Mouse (Mus musculus) adrenal gland, adult 8-10 months (tissue): ENCODE results near the gene Lpar1. TPM values are rescaled to one million over a fixed set of nuclear protein-coding genes. Genes with fewer than 3 reads are reported as not detected.

Experiments used
- DNase-seq: peaks from one replicate; pipeline ENCODE4 v3.0.0; 2022
- total RNA-seq, 4 experiments: library from RNA; stranded (reverse); gene quantifications; 2 replicates each; pipeline ENCODE4 v1.2.4; 2022

Lpar1 gene
- total RNA-seq, 4 experiments from 2014 or later: 18.1 to 34.1 (median 27.7) TPM

DNA sequence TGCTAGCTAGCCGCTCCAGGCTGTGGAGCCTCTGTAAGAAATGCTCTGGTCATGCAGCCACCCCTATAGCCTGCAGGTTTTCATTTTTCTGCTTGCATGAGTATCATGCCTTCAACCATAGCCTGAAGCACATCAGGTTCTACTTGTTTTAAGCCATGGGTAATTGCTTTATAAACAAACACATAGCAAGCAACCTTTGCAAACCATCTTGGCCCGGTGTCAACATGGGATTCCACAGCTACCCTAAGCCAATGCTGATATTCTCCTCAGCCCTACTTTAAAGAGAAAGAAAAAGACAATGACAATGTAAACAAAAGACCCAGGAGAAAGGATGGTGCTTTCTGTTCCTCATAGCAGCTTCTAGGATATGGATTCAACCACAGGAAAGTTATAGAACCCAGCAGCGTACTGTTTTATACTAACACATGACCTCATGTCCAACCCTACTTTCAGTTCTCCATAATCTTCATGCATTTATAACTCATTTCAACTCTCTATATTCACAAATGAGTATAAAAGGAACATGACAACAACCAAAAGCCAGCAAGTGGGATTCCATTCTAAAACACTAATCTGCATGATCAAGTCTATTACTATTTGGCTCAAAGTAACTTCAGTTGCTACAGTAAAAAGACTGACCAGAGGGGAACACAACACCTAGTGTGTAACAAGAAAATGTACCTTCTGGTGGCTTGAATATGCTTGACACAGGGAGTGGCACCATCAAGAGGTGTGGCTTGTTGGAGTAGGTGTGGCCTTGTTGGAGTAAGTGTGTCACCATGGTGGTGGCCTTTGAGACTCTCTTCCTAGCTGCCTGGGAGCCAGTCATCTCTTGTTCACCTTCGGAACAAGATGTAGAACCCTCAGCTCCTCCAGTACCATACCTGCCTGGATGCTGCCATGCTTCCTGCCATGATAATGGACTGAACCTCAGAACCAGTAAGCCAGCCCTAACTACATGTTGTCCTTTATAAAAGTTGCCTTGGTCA is 46.9 kb downstream of the Lpar1 start:
- DNase-seq: no peak

DNA sequence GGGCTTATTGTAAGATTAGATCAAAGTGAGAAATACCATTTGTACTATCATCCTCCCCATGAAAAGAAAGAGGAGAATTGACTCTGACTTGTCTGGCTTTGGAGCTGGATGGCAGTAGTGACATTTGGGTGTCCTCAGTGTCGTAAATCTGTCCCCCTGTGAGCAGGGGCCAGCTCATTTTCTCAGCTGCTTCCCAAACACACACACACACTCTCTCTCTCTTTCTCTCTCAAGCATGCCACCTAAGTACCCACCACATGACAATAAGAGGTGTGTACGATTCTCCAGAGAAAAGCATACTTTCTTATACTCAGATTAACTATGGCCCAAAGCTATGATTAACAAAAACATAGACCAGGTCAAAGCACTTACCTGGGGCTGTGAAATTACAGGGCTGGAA is 49.4 kb downstream of the Lpar1 start:
- DNase-seq: no peak

DNA sequence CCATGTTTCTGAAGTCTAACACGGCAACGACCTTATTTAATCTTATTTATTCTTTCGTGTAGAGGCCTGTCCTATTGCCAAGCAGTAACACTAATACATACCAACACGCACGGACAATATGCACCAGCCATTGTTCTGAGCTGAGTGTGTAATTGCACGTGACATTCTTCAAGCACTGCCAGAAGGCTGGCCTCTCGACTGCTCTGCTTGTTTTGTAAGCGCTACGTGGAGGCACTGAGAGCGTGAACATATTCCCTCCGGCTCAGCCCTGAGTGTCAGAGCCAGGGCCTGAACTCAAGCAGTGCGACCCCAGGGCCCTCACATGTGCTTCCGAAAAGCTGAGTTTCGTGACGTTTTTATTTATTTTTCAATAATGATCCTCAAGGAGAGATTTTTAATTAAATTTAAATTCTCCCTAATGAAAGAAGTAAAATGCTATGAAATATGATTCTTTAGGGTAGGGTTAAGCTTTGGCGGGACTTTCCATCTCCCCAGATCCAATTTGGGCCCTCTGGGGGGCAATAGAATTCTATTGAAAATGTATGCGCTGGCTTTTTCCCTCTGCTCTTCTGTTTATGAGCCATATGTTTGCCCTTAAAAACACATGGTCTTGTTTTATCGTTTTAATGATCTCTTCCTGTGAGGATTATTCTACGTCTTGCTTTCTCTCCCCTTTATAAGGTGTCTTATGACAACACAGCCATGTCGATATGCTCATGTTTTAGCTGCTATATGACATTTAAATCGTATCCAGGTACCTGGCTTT is 52.5 kb downstream of the Lpar1 start:
- no peak for DNase-seq

DNA sequence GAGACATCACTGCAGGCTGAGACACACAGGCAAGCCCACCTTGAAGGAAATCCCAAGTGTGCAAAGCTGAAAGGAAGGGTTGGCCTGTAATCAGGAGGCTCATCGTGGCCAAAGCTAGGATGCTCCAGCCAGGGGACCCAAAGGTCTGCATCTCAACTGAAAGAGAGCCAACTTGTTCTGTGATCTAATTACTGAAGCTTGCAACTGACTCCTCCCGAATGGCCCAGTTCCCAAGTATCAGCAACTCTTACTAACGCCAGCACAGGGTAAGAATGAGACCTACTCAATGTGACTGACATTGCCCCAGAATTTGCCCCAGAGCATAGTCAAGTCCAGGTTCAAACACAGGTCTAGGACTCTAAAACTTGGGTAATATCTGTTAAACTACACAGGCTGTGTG is 53.9 kb downstream of the Lpar1 start:
- DNase-seq: no peak

DNA sequence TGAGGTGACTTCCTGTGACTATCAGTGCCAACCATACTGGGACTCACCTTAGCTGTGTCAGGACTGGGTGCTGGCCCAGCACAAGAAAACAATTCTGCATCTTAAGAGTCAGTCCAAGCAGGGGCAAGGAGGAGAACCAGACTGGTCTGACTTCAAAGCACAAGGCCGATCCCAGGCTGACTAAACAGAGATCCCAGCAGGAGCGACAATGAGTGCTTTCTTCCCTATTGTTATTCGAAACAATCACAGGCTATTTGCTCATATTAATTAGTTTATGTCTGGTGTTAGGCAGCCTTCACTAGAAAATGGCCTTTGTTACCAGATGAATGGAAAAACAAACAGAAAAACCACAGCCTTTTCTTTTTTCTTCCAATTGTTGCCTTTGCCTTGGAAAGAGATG is 54.5 kb downstream of the Lpar1 start:
- DNase-seq: no peak

DNA sequence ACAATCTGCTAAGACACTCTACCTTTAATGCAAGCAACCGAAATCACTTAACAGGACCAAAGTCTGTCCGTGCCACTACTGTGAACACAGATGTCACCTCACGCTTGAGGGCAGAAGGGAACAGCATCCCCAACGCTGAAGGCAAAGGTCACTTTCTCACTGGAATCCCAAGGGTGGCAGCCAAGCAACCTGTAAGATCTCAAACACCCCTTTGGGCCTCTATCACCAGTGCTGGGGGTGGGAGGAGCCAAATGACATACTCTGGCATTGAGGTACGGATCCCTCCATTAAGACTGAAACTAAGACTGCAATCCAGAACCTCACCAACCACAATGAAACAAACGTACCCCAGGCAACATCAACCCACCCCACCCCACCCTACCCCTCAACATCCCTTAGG is 55.0 kb downstream of the Lpar1 start:
- DNase-seq: no peak

DNA sequence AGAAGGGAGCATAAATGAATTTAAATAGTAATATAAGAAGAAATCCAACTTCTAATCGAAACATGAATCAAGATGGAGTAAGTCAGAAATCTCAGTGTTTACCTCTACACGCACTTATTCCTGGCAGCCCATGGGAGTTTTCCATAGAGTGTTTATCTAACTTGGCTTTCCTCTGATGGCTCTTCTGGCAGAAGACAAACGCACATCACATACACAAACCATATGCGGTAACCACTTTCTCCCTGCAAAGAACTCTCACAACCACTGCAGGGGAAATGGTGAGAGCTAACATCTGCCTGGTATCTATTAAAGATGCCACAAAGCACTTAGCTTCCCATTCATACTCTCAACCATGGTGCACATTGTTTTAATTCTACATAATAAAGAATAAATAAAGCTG is 56.4 kb downstream of the Lpar1 start:
- no peak for DNase-seq

DNA sequence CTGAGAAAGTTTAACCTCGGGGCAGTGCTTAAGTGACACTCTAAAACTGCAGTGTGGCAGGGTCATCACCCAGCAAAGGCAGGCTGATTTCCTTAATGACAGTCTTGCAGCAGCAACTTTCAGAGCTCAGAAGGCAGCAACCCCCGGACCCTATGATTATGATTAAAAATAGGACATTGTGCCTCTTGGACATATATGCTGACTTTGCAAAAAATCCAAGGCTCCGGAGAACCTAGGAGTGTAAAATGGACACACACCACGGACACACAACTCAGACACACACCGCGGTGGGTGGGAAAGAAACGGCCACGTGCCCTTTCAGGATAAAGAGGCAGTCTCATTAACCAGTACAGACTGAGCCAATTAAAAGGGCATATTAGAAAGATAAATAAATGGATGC is 57.0 kb downstream of the Lpar1 start:
- DNase-seq: no peak

DNA sequence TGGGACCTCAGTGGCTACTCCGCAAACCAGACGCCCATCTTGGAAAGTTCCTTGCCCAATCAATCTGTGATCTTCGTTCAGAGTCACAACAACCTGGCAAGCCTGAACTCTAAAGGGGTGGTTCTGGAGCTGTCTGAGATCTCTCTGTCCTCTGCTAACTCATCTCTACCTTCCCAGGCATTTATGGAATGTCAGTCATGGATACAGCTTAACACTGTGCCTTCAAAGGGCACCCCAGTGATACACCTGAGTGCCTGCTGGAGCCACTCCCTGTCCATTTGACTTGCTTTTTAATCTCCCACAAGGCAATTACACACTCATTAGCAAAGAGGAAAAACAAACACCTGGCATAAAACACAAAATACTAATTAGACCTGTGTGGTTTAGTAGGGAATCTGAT is 62.0 kb downstream of the Lpar1 start:
- no peak for DNase-seq

DNA sequence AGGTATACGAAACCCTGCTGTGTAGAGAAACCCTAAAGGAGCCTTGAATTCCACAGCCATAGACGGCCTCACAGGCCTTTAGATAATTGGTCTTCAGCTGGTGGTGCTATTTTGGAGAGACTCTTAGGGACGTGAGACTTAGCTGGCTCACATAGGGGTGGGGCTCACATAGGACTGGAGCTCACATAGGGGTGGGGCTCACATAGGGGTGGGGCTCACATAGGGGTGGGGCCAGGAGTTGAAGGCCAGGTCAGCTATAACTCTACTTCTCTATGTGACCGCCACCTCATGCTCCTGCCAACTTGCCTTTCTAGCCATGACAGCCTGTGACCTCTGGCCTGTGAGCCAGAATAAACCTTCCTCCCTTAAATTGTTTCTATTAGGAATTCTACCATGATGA is 63.3 kb downstream of the Lpar1 start:
- no peak for DNase-seq

DNA sequence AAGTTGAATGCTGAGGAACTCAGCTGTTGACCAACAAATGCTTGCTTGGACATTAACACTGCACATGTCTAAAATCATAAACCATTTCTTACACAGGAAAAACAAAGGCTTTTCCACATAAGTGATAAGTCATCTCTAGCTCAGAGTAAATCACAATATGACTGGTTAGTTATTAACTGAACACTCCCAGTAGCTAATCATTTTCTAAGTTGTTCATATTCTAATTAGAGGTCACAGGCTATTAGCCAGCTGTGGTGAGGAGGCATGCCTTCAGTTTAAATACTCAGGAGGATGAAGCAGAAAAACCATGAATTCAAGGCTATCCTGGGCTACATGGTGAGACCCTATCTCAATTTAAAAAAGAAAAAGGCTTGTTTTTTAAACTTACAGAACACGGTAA is 75.1 kb downstream of the Lpar1 start:
- DNase-seq: no peak

DNA sequence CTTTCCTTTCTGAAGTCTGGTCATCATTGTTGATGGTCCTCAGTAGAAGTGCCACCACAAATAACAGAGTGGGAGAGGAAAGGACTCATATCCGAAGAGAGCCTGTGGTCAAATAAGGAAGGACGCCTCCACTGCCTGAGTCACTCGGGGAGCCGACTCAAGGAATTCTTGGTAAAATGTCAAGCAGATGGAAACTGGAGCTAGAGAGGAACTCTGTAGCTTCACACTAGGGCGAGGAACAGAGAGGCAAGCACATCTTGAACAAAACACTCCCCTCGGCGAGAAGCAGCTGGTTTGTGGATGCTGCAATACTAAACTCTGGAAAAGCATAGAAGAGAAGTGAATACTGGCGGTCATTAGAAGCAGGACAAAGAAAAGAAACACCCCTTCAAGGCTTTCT is 76.0 kb downstream of the Lpar1 start:
- no peak for DNase-seq

DNA sequence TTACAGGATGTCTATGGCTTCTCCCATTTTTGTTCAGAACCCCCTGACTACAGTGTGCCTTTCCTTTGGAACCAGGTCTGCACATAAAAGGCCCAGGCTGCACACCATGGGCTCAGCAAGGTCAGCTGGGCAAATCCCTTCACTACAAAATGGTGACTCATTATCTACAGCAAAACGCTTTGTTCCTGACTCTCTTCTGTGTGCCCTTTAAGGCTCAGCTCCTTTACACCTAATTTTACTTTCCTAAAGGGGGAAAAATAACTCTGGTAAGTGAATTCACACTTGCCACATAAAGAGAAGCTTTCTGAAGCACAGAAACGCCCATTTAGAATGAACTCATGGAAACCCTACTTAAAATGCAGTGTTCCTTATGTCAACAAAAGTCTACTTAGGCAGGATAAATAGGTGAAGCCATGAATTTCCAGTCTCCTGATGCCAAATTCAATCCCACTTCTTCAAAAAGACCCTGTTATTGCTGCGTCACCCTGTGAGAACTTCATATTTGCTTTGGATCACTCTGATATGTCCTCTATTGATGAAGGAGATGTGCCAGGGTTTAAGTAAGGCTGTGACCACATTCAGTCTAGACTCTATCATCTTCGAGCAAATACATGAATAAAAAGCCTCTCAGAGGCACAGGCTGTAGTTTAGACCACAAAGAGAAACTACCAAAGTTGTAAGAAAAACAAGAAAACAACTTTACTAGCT is 82.3 kb downstream of the Lpar1 start:
- DNase-seq: no peak

DNA sequence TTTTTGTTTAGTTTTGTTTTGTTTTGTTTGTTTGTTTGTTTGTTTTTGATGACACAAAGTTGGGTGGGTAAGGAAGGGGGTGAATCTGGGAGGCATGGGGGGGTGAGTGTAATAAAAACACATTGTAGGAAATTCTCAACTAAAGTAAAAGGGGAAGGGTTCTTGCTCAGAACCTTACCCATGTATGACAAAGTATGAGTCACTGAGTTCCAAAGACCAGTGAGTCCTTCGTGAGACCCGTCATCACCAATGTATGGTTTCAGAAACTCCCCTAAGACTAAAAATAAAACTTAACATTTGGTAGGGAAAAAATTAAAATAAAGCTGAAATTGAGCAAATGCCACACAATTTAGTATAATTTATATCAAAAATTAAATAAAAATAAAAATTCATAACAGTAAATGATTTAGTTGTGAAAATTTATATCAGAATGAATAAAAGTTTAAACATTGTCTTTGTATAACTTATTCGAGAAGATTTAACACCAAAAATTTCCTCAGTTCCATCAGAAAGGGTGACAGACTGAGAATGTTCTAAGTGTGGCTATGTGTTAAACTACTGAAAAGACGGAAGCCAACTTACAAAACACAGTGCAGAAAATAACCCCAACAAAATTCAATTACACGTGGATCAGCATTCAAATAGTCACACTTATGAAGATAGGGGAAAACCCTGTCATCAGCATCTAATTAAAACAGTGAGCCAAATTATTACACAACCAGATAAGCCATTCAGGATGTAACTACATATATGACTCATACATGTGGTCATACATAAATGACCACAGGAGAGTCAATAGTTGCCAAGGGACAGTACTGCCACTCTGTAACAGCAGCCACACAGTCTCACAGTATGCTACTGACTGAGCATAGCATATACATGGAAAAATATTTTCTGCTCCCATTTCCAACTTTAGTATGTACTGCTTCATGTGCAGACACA is 83.8 kb downstream of the Lpar1 start:
- DNase-seq: no peak

DNA sequence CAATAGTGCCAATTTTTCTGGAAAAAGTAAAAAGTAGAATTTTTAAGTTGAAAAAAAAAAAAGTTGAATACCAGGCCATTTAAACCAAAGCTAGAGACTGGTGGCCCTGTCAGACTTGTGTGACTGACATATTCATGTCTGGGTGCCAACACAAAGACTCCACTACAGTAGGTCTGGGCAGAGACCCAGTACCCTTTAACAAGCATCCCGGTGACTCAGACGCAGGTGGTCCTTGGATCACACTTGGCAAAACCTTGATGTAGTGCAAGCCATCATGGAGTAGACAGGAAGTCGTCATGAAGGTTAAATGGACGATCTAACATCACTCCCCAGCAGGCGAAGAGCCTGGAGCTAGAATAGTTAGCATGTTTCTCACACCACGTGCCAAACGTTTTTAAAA is 84.7 kb downstream of the Lpar1 start:
- DNase-seq: no peak

DNA sequence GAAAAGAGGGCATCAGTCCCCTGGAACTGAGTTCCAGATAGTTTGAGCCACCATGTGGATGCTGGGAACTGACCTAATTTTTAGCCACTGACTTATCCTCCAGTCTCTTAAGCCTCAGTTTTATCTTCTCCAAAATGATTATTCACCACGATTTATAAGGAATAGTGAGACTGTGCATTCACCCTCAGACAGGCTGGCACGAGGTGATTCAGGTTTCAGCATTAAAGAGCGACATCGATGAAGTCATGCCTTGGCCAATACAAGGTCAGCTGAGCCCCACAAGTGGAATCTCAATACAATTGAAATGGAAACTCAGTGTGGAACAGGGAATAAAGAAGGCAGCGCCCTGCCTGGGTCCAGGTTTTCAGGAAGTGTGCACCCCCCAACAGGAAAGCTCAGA is 88.1 kb downstream of the Lpar1 start:
- peak; percentile 26 for DNase-seq

DNA sequence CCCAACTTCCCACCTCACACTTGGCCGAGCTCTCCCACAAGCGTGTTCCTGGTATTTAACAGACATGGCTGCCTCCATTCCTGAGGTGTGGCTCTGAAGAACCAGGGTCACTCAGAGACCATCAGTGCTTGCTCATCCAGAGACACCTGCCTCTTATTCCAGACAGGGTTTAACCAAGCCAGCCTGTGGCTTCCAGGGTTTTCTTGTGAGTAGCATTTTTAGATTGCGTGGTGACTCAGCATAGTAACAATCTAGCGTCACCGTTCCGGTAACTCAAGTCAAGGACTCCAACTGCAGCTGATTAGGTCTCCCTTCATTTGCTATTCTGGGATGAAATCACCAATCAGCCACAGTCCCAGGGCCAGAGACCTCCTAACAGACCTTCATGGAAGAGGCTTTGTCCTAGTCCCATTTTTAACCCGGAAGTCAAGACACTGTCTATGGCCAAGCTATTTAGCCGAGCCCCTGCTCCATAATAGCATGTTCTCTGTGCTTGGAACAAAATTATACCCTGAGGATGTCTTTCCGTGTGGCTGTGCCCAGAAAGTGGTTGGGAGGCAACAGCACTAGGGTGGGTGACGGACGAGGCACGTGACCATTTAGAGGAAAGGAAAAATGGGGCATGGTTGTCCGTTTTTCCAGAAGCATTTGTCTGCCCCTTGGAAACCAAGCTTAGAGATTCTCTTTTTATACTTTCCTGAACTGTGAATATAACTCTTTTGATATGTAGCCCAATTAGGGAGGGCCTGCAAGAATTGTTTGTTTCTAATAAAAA is 89.1 kb downstream of the Lpar1 start:
- DNase-seq: peak; percentile 72

DNA sequence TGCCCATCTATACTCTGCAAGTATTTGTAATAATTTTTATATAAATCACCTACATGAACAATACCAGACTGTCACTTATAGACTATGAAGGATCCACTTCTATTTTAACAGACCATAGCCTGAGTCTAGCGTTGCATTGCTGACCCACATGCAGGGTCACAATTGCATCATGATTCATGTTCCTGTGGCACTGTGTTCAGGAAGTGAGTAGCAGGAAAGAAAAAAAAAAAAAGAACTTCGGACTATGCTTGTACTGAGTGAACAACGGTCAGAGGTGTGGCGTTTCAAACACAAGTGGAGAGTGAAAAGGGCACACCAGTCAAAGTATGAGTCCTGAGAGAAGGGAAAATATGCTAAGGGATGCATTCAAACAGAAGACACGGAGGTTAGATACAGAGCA is 90.7 kb downstream of the Lpar1 start:
- no peak for DNase-seq

DNA sequence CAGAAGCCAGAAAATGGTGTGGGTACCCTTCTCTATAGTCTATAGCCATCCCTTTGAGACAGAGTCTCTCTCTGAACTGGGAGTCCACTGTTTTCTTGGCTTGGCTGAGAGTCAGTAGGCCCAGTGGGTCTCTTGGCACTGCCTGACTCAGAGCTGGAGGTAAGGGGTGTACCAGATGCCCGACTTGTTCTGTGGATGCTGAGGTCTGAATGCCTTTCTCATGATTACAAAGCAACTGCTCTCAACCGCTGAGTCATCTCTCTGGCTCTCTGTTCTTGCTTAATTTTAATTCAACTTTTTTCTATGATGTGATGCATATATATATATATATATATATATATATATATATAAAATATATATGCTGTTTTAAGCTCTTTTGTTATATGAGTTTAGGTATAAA is 91.1 kb downstream of the Lpar1 start:
- no peak for DNase-seq

DNA sequence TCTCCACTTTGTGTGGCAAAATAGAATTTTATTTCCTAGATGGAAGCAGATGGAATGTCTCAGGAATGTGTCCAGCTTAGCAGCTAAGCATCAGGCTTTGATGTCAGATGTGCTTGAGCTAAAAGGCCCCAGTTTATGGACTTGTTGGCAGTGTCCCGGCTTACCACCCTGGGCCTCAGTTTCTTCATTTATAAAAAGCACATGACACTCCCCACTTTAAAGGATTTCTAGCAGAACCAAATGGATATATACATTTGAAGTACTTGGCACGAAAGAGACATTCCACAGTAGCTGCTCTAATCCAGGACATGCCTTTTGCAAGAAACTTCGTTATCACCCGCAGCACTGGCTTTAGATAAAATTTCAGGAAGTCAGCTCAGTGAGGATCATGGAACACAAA is 100.4 kb downstream of the Lpar1 start:
- no peak for DNase-seq

DNA sequence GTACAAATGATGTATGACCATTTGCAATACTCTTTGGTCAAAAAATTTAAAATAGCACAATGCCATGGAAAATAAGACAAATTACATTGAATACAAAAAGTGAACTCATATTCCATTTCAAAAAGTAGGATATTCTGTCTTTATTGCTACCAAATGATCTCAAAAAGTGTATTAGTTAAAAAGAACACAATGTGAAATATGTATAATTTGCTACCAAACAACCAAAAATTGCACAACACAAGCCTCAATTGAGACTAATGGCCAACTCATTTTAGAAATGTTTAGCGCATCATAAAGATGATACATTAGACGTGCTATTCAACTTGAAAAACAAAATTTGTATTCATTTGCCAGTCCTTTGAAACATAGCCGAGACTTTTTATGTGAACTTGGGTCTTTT is 104.9 kb downstream of the Lpar1 start:
- DNase-seq: no peak
